Mouse (Mus musculus) megakaryocyte, embryonic 14.5 days (primary cell): Measurements from ENCODE around the gene Neurl1b.

Source experiments
- FLI1 ChIP-seq: IDR thresholded peaks from 2 replicates; pipeline ENCODE4 v1.6.1; 2012; ENCODE audit warnings: low read length, inconsistent platforms, mixed read lengths
- GATA1 ChIP-seq: IDR thresholded peaks from 3 replicates; pipeline ENCODE4 v1.6.1; 2012; ENCODE audit warnings: mixed read lengths, low read length, inconsistent platforms, borderline replicate concordance

DNA sequence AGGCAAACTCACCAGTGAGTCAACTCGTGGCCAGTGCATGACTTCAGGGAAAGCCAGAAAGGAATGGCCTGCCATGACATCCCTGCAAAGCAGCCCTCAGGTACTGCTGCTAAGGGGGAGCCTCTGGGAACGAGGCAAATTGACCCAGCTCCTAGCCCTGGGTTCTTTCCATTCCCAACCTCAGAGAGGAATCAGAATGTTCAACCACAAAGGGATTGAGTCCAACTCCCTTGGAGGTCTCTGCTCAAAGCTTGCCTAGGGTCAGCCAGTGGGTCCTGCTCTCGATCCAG lies 43.4 kb upstream of the Neurl1b start:
- TF ChIP-seq GATA1 = no peak
- TF ChIP-seq FLI1 = no peak
